Mouse (Mus musculus): ENCODE measurements around the gene Adgrg6.

DNA sequence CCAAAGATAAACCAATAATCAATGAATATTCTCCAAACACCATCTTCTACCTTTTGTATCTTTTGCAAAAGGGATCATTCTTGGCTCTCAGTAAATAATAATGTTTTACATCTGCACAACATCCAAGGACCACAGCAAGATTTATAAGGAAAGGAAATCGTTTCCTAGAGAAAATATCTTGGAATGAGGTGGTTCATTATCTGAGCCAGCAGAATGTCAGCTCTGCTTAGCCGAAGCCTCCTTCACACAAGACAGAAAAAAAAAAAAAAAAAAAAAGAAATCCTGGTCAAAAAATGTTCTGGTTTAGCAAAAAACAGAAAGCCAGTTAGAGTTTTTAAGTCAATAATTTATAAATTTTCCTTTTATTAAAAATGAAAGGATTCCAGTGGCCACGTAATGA lies 34.3 kb downstream of the Adgrg6 start:
- TF ChIP-seq POLR2A (IDR thresholded peaks at IDR 0.05; ENCODE audit: borderline replicate concordance, control insufficient read depth, low read depth, low read length) (no peak), CTCF (IDR thresholded peaks at IDR 0.05; ENCODE audit: control insufficient read depth, insufficient read depth, low read length) (no peak)
